Mouse (Mus musculus): ENCODE measurements around the gene Col4a3bp. TPM values are rescaled to one million over a fixed set of nuclear protein-coding genes. Genes with fewer than 3 reads are reported as not detected.

The Col4a3bp gene
- polyA plus RNA-seq, 1 experiment, result 57.3 TPM

GRCm38 (mm10) chr13:96570313-96571015 is 28.0 kb downstream of the Col4a3bp start:
- no peaks in the 10 kb centered on the region for H3K9me3 ChIP-seq (replicated peaks; ENCODE audit: control insufficient read depth, insufficient read depth, low read length, poor library complexity, severe bottlenecking)
- no peak overlapping the region for H3K27ac ChIP-seq (ENCODE audit: insufficient read depth, low read length)
- H3K9ac ChIP-seq (ENCODE audit: low read depth, poor library complexity, severe bottlenecking), result no peak overlapping the region
- TF ChIP-seq EP300 (IDR thresholded peaks at IDR 0.05; ENCODE audit: insufficient read depth, low read depth, low read length) (no peak), CTCF (IDR thresholded peaks at IDR 0.05; ENCODE audit: low read depth, low read length) (no peak), POLR2A (IDR thresholded peaks at IDR 0.05; ENCODE audit: insufficient read depth, low read length) (no peak)
- H3K4me1 ChIP-seq (ENCODE audit: control insufficient read depth, insufficient read depth, low read length), result no peaks in the 10 kb centered on the region
- no peaks in the 10 kb centered on the region for H3K27me3 ChIP-seq (ENCODE audit: control insufficient read depth, insufficient read depth, low read length, poor library complexity, severe bottlenecking)
- no peak overlapping the region for H3K4me3 ChIP-seq (ENCODE audit: low read depth, low read length)
- H3K36me3 ChIP-seq (ENCODE audit: control insufficient read depth, insufficient read depth, low read length, poor library complexity, severe bottlenecking), result no peaks in the 10 kb centered on the region

GRCm38 (mm10) chr13:96571016-96571361 is 28.6 kb downstream of the Col4a3bp start:
- Histone ChIP-seq H3K9ac (ENCODE audit: low read depth, poor library complexity, severe bottlenecking) (no peak overlapping the region), H3K9me3 (replicated peaks; ENCODE audit: control insufficient read depth, insufficient read depth, low read length, poor library complexity, severe bottlenecking) (no peaks in the 10 kb centered on the region), H3K27me3 (ENCODE audit: control insufficient read depth, insufficient read depth, low read length, poor library complexity, severe bottlenecking) (no peaks in the 10 kb centered on the region), H3K4me3 (ENCODE audit: low read depth, low read length) (no peak overlapping the region), H3K36me3 (ENCODE audit: control insufficient read depth, insufficient read depth, low read length, poor library complexity, severe bottlenecking) (no peaks in the 10 kb centered on the region), H3K27ac (ENCODE audit: insufficient read depth, low read length) (no peak overlapping the region), H3K4me1 (ENCODE audit: control insufficient read depth, insufficient read depth, low read length) (no peaks in the 10 kb centered on the region)
- TF ChIP-seq POLR2A (IDR thresholded peaks at IDR 0.05; ENCODE audit: insufficient read depth, low read length) (no peak), CTCF (IDR thresholded peaks at IDR 0.05; ENCODE audit: low read depth, low read length) (no peak), EP300 (IDR thresholded peaks at IDR 0.05; ENCODE audit: insufficient read depth, low read depth, low read length) (no peak)

- H3K4me3 ChIP-seq (ENCODE audit: low read depth, low read length), result no peak overlapping the region
- H3K27ac ChIP-seq (ENCODE audit: insufficient read depth, low read length), result no peak overlapping the region
- H3K4me1 ChIP-seq (ENCODE audit: control insufficient read depth, insufficient read depth, low read length), result no peaks in the 10 kb centered on the region
- TF ChIP-seq CTCF (IDR thresholded peaks at IDR 0.05; ENCODE audit: low read depth, low read length) (no peak), EP300 (IDR thresholded peaks at IDR 0.05; ENCODE audit: insufficient read depth, low read depth, low read length) (no peak), POLR2A (IDR thresholded peaks at IDR 0.05; ENCODE audit: insufficient read depth, low read length) (no peak)
- H3K27me3 ChIP-seq (ENCODE audit: control insufficient read depth, insufficient read depth, low read length, poor library complexity, severe bottlenecking), result no peaks in the 10 kb centered on the region
- H3K36me3 ChIP-seq (ENCODE audit: control insufficient read depth, insufficient read depth, low read length, poor library complexity, severe bottlenecking), result no peaks in the 10 kb centered on the region
- H3K9me3 ChIP-seq (replicated peaks; ENCODE audit: control insufficient read depth, insufficient read depth, low read length, poor library complexity, severe bottlenecking), result no peaks in the 10 kb centered on the region
- no peak overlapping the region for H3K9ac ChIP-seq (ENCODE audit: low read depth, poor library complexity, severe bottlenecking)
Observed at GRCm38 (mm10) chr13:96574170-96574569, 31.8 kb downstream of the Col4a3bp start.

GRCm38 (mm10) chr13:96579104-96579503 is 36.7 kb downstream of the Col4a3bp start:
- Histone ChIP-seq H3K27ac (ENCODE audit: insufficient read depth, low read length) (no peak overlapping the region), H3K4me3 (ENCODE audit: low read depth, low read length) (no peak overlapping the region), H3K27me3 (ENCODE audit: control insufficient read depth, insufficient read depth, low read length, poor library complexity, severe bottlenecking) (no peaks in the 10 kb centered on the region), H3K4me1 (ENCODE audit: control insufficient read depth, insufficient read depth, low read length) (no peaks in the 10 kb centered on the region), H3K9me3 (replicated peaks; ENCODE audit: control insufficient read depth, insufficient read depth, low read length, poor library complexity, severe bottlenecking) (no peaks in the 10 kb centered on the region), H3K9ac (ENCODE audit: low read depth, poor library complexity, severe bottlenecking) (no peak overlapping the region), H3K36me3 (ENCODE audit: control insufficient read depth, insufficient read depth, low read length, poor library complexity, severe bottlenecking) (no peaks in the 10 kb centered on the region)
- TF ChIP-seq EP300 (IDR thresholded peaks at IDR 0.05; ENCODE audit: insufficient read depth, low read depth, low read length) (no peak), POLR2A (IDR thresholded peaks at IDR 0.05; ENCODE audit: insufficient read depth, low read length) (no peak), CTCF (IDR thresholded peaks at IDR 0.05; ENCODE audit: low read depth, low read length) (no peak)

GRCm38 (mm10) chr13:96579979-96580378 is 37.6 kb downstream of the Col4a3bp start:
- Histone ChIP-seq H3K36me3 (ENCODE audit: control insufficient read depth, insufficient read depth, low read length, poor library complexity, severe bottlenecking) (no peaks in the 10 kb centered on the region), H3K4me1 (ENCODE audit: control insufficient read depth, insufficient read depth, low read length) (no peaks in the 10 kb centered on the region), H3K4me3 (ENCODE audit: low read depth, low read length) (no peak overlapping the region), H3K27ac (ENCODE audit: insufficient read depth, low read length) (no peak overlapping the region), H3K9ac (ENCODE audit: low read depth, poor library complexity, severe bottlenecking) (no peak overlapping the region), H3K9me3 (replicated peaks; ENCODE audit: control insufficient read depth, insufficient read depth, low read length, poor library complexity, severe bottlenecking) (no peaks in the 10 kb centered on the region), H3K27me3 (ENCODE audit: control insufficient read depth, insufficient read depth, low read length, poor library complexity, severe bottlenecking) (no peaks in the 10 kb centered on the region)
- no peak for TF ChIP-seq CTCF (IDR thresholded peaks at IDR 0.05; ENCODE audit: low read depth, low read length)
- TF ChIP-seq EP300 (IDR thresholded peaks at IDR 0.05; ENCODE audit: insufficient read depth, low read depth, low read length), result no peak
- TF ChIP-seq POLR2A (IDR thresholded peaks at IDR 0.05; ENCODE audit: insufficient read depth, low read length), result no peak

- TF ChIP-seq POLR2A (IDR thresholded peaks at IDR 0.05; ENCODE audit: insufficient read depth, low read length), result no peak
- H3K27ac ChIP-seq (ENCODE audit: insufficient read depth, low read length), result no peak overlapping the region
- no peaks in the 10 kb centered on the region for H3K9me3 ChIP-seq (replicated peaks; ENCODE audit: control insufficient read depth, insufficient read depth, low read length, poor library complexity, severe bottlenecking)
- H3K27me3 ChIP-seq (ENCODE audit: control insufficient read depth, insufficient read depth, low read length, poor library complexity, severe bottlenecking), result no peaks in the 10 kb centered on the region
- no peak overlapping the region for H3K4me3 ChIP-seq (ENCODE audit: low read depth, low read length)
- no peaks in the 10 kb centered on the region for H3K4me1 ChIP-seq (ENCODE audit: control insufficient read depth, insufficient read depth, low read length)
- no peak overlapping the region for H3K9ac ChIP-seq (ENCODE audit: low read depth, poor library complexity, severe bottlenecking)
- no peaks in the 10 kb centered on the region for H3K36me3 ChIP-seq (ENCODE audit: control insufficient read depth, insufficient read depth, low read length, poor library complexity, severe bottlenecking)
Observed at GRCm38 (mm10) chr13:96584201-96584600, 41.8 kb downstream of the Col4a3bp start.
